Mouse (Mus musculus) G1E (cell line): ENCODE data around the gene Zfp775. TPM values are rescaled to one million over a fixed set of nuclear protein-coding genes. Genes with fewer than 3 reads are reported as not detected.

Source experiments
- ATAC-seq: 2 replicates; pipeline ENCODE4 v1.8.0; 2016; ENCODE audit warnings: mild to moderate bottlenecking; ENCODE audit not compliant: insufficient number of reproducible peaks, poor library complexity, low FRiP score, severe bottlenecking; ENCODE audit errors: extremely low read depth
- DNase-seq: peaks from one replicate; pipeline ENCODE4 v3.0.0; 2012; ENCODE audit warnings: low spot score
- H3K27me3 ChIP-seq: 2 replicates; pipeline ENCODE4 v1.6.1; 2012; ENCODE audit warnings: mild to moderate bottlenecking, low read length, inconsistent platforms; ENCODE audit not compliant: insufficient read depth
- H3K36me3 ChIP-seq: replicated peaks from 2 replicates; pipeline ENCODE3; 2012; ENCODE audit warnings: mild to moderate bottlenecking, inconsistent platforms
- H3K4me1 ChIP-seq: 2 replicates; pipeline ENCODE4 v1.6.1; 2012; ENCODE audit warnings: low read depth, low read length, inconsistent platforms, mixed read lengths; ENCODE audit not compliant: insufficient read depth
- H3K4me3 ChIP-seq: 2 replicates; pipeline ENCODE4 v1.5.1; 2012; ENCODE audit warnings: low read depth, mild to moderate bottlenecking, inconsistent platforms, low read length, moderate library complexity, mixed read lengths
- H3K9me3 ChIP-seq: replicated peaks from 2 replicates; pipeline ENCODE4 v1.6.1; 2012; ENCODE audit warnings: inconsistent platforms
- CTCF ChIP-seq: IDR thresholded peaks from 2 replicates; pipeline ENCODE4 v1.5.1; 2012; ENCODE audit warnings: low read depth, low read length, inconsistent platforms, mixed read lengths
- GATA1 ChIP-seq: IDR thresholded peaks from 2 replicates; pipeline ENCODE4 v1.6.1; 2012; ENCODE audit warnings: borderline replicate concordance, low read length, inconsistent platforms, mixed read lengths
- GATA2 ChIP-seq: IDR thresholded peaks from 2 replicates; pipeline ENCODE4 v1.6.1; 2012; ENCODE audit warnings: low read depth, low read length, inconsistent platforms, borderline replicate concordance
- POLR2AphosphoS5 ChIP-seq: IDR thresholded peaks from 2 replicates; pipeline ENCODE4 v1.6.1; 2012; ENCODE audit warnings: low read depth, low read length, inconsistent platforms; ENCODE audit not compliant: insufficient replicate concordance
- TAL1 ChIP-seq: conservative IDR thresholded peaks from 2 replicates; pipeline ENCODE4 v1.6.1; 2012; ENCODE audit warnings: low read depth, low read length, inconsistent platforms, mixed read lengths
- polyA plus RNA-seq: library from polyadenylated mRNA; stranded (reverse); fragments of >175 nt; gene quantifications from 2 replicates; pipeline ENCODE4 v1.2.3, GENCODE M21; 2012
- total RNA-seq, 2 experiments: library from RNA; stranded (forward) in 1 of 2; stranded (reverse) in 1 of 2; fragments of 200-1000 nt in 1 of 2; fragments of >200 nt in 1 of 2; fragmentation: Nextera tagmentation in 1 of 2; gene quantifications; 2 replicates each; pipeline ENCODE4 v1.2.3; 2014 to 2017

Zfp775 gene
- total and polyA plus RNA-seq, 3 experiments: 0.11 TPM; not detected in 2

DNA sequence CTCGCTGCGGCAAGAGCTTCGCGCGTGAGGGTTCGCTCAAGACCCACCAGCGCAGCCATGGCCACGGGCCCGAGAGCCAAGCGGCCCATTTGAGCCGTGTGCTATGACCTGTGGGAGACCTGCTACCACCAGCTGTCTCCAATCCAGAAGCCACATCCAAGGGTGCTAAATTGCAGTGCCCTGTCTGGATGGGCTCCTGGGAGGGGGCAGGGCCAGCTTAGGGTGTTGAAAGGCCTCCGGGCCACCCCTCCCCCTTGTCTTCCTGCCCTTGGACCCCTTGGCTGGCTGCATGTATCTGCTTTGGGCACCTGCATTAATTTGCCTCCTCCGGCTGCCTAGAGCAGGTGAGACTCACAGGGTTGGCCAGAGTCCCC, 27.8 kb downstream of the Zfp775 start:
- no peaks in the 10 kb centered on the region for H3K9me3 ChIP-seq
- DNase-seq: no peak
- H3K4me1 ChIP-seq: no peaks in the 10 kb centered on the region
- H3K4me3 ChIP-seq: no peak overlapping the region
- TF ChIP-seq GATA1 (no peak), CTCF (no peak), GATA2 (no peak), POLR2AphosphoS5 (no peak), TAL1 (no peak)
- no peaks in the 10 kb centered on the region for H3K36me3 ChIP-seq
- ATAC-seq: no peak
- H3K27me3 ChIP-seq: peaks cover 3% of the 10 kb centered on the region; the same call in 1 of the 2 replicates

DNA sequence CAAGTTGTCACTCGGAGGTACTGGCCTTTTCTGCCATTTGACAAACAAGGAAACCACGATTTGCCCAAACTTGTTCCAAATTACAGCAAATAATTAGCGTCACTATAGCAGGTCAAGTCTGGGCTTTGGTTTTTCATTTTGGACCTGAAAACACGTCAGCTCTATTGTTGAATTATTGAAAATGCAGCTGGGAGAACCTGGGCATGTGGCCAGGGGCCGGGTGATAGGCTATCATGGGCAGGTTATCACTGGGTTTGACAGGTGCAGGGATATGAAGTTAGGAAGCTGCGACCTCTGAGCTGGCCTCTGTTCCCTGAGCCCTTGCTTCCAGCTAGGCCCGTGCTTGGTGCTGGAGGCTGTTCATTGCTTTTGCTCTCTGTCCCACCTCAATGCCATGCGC, 29.0 kb downstream of the Zfp775 start:
- DNase-seq (no peak), ATAC-seq (no peak)
- H3K9me3 ChIP-seq: no peaks in the 10 kb centered on the region
- TF ChIP-seq GATA1 (no peak), TAL1 (no peak), POLR2AphosphoS5 (no peak), CTCF (no peak), GATA2 (no peak)
- H3K36me3 ChIP-seq: no peaks in the 10 kb centered on the region
- no peaks in the 10 kb centered on the region for H3K4me1 ChIP-seq
- H3K27me3 ChIP-seq: peaks cover 3% of the 10 kb centered on the region; the same call in 1 of the 2 replicates
- no peak overlapping the region for H3K4me3 ChIP-seq

DNA sequence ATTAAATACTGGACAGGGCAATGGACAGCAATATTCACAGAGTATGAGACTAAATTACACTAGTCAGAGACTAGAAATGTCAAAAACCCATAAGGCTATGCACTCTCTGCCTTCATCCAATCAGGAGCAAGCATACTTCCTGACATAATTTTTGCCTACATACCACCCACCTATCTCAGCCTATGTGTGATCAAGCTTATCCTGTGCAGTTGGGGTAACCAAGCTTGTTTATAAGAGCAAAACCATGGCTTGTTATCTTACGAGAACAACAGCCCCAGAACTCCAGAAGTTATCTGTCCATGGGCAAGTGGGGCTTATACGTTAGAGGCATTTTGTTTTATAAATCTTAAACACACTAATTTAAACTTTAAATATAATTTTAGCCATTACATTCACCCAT, 33.2 kb downstream of the Zfp775 start:
- H3K4me3 ChIP-seq: no peak overlapping the region
- H3K36me3 ChIP-seq: no peaks in the 10 kb centered on the region
- ATAC-seq: no peak
- peaks cover 6% of the 10 kb centered on the region; the same call in 1 of the 2 replicates for H3K27me3 ChIP-seq
- DNase-seq: no peak
- no peaks in the 10 kb centered on the region for H3K4me1 ChIP-seq
- TF ChIP-seq GATA2: no peak
- no peak for TF ChIP-seq CTCF
- no peak for TF ChIP-seq TAL1
- TF ChIP-seq POLR2AphosphoS5: no peak
- TF ChIP-seq GATA1: no peak
- no peaks in the 10 kb centered on the region for H3K9me3 ChIP-seq

DNA sequence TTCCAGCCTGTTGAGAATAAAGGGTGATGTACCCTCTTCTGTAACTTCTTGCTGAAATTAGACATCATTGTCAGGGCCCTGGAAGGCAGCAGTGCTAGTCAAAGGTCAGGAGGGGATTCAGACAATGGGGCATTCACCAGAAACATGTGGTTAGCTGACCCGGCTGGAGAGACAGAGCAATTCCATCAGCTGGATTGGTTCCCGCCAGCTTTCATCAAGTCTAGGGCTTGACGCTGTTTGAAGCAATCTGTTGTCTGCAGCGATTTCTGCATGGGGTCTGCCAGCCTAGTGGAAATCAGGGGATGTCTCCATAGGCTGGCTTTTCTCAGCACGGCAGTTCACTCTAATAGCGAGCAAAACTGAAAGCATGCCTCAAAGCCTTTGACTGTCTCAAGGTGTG, 34.7 kb downstream of the Zfp775 start:
- DNase-seq (no peak), ATAC-seq (no peak)
- Histone ChIP-seq H3K27me3 (peaks cover 6% of the 10 kb centered on the region; the same call in 1 of the 2 replicates), H3K9me3 (no peaks in the 10 kb centered on the region), H3K36me3 (no peaks in the 10 kb centered on the region), H3K4me3 (no peak overlapping the region), H3K4me1 (no peaks in the 10 kb centered on the region)
- no peak for TF ChIP-seq GATA2
- TF ChIP-seq GATA1: no peak
- no peak for TF ChIP-seq CTCF
- TF ChIP-seq POLR2AphosphoS5: no peak
- TF ChIP-seq TAL1: no peak

DNA sequence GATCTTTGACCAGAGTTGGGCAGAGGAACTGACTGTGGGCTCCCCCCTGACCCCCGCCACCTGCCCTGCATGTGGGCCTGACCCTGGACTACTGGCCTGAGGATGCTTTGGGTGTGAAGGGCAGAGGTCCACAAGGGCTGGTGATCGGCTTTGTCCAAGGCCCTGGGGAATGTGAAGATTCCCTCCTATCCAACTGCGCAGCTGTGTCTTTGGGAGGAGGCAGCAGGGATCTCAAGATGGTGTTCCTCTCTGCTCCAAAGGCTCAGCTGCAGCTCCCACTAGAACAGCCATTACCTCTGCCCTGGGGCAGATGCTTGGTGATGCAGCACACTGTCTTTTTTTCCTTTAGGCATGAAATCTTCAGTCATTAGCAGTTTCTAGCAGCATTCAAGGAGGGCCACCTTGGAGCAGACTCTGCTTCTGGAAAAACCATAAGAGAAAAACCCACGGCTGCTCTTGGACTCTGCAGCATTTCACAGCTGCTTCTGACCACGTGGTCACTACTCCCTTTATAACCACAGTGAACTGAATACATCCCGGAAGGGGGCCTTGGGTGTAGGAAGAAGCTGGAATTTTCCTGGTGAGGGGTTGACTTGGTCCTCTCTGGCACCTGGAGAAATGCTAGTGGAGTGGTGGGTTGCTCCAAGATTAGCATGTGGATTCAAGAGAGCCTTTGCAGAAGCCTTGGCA, 36.1 kb downstream of the Zfp775 start:
- DNase-seq (no peak), ATAC-seq (no peak)
- Histone ChIP-seq H3K36me3 (no peaks in the 10 kb centered on the region), H3K9me3 (no peaks in the 10 kb centered on the region), H3K4me3 (no peak overlapping the region), H3K4me1 (no peaks in the 10 kb centered on the region), H3K27me3 (0 out of 2 replicates have a peak, but pooled peaks cover 3% of the 10 kb centered on the region)
- no peak for TF ChIP-seq GATA1
- no peak for TF ChIP-seq POLR2AphosphoS5
- no peak for TF ChIP-seq CTCF
- no peak for TF ChIP-seq GATA2
- TF ChIP-seq TAL1: no peak

DNA sequence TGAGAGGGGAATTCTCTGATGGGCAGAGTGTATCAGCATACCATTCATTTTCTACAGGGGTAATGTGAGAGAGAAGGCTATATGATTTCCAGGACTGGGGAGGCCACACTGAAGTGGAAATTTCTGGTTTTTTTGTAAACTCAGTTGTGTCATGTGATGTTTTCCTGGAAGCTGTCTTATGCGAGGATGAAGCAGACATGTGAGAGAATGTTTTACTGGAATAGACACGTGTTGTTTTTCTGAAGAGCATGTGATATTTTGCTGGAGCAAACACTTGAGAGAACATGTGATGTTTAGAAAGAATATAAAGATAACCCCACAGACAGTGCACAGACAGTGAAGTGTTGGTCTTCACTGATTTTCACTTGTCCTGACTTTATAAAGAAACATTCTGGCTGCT, 36.7 kb downstream of the Zfp775 start:
- no peak for ATAC-seq
- Histone ChIP-seq H3K4me3 (no peak overlapping the region), H3K36me3 (no peaks in the 10 kb centered on the region), H3K9me3 (no peaks in the 10 kb centered on the region), H3K27me3 (0 out of 2 replicates have a peak, but pooled peaks cover 3% of the 10 kb centered on the region), H3K4me1 (no peaks in the 10 kb centered on the region)
- no peak for DNase-seq
- TF ChIP-seq GATA2: no peak

DNA sequence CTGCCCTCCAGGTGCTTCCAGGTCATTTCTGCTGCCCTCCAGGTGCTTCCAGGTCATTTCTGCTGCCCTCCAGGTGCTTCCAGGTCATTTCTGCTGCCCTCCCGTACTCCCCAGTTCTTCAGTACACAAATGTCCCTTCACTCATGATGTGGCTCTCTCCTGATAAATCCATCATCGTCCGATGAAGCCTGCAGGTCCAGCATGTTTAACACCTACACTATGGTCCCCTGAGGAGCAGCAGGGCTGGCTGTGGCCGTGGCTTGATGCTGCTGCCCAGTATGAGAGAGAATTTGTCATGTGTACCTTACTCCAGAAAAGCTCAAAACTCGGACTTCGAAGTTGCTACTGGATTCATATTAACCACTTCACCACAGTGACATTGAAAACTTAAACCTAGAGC, 39.5 kb downstream of the Zfp775 start:
- no peaks in the 10 kb centered on the region for H3K4me1 ChIP-seq
- ATAC-seq (no peak), DNase-seq (no peak)
- TF ChIP-seq GATA2 (no peak), POLR2AphosphoS5 (no peak), GATA1 (no peak), TAL1 (no peak), CTCF (no peak)
- H3K27me3 ChIP-seq: 0 out of 2 replicates have a peak, but pooled peaks cover 6% of the 10 kb centered on the region
- H3K4me3 ChIP-seq: no peak overlapping the region
- no peaks in the 10 kb centered on the region for H3K9me3 ChIP-seq
- no peaks in the 10 kb centered on the region for H3K36me3 ChIP-seq
